Mouse (Mus musculus) kidney, adult 2 months (tissue): ENCODE results near the gene Rhoj.

Experiments used
- CTCF ChIP-seq: fragments of 200-500 bp; conservative IDR thresholded peaks from 2 replicates; pipeline ENCODE4 v1.5.1; 2011; ENCODE audit warnings: low read depth, mild to moderate bottlenecking, control low read depth, low read length, moderate library complexity, mixed read lengths; ENCODE audit not compliant: insufficient read depth, insufficient read length
- POLR2A ChIP-seq: fragments of 200-500 bp; IDR thresholded peaks from one replicate; pipeline ENCODE4 v1.6.1; 2011; ENCODE audit warnings: low read depth, low read length, control low read depth

GRCm38 (mm10) chr12:75340331-75340730 lies 32.2 kb downstream of the Rhoj start:
- no peak for TF ChIP-seq POLR2A
- no peak for TF ChIP-seq CTCF
